Mouse (Mus musculus): ENCODE results near the gene Mrpl43.

DNA sequence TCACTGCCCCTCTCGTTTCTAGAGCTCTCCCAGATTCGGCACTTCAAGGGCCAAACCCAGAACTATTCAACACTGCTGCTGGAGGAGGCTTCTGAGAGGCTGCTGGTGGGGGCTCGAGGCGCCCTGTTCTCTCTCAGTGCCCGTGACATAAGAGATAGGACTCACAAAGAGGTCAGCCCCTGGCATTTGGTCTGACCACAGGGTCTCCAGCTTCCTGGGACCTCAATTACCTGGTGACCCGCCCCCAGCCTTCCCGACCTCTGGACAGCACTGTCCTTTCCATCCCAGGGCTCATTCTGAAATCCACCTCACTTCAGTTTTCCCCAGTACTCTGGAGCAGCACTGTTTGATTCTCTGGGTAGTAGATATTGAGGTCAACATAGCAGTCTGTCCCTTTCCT lies 13.5 kb downstream of the Mrpl43 start:
- TF ChIP-seq POLR2A (IDR thresholded peaks at IDR 0.05; ENCODE audit: low read depth, low read length) (no peak), CTCF (conservative IDR thresholded peaks at IDR 0.05; ENCODE audit: insufficient read depth, insufficient read length, low read depth, low read length) (no peak)
